9 mouse cellular contexts compared by ENCODE assay signal in genomic region chr3:94479564-94479963, GRCm38 (mm10). TPM values are rescaled to one million over a fixed set of nuclear protein-coding genes. Genes with fewer than 3 reads are reported as not detected.
DNase-seq lines count a peak whose midpoint lies in the region; ATAC-seq and TF ChIP-seq lines count a peak whose summit lies in the region.
"Had no signal": no experiment of that assay in that cellular context is flagged by ENCODE, and none has a peak within 500 bp of the region (broad histone marks: within the 10 kb centered on the region; RNA-seq: fewer than 3 reads in every experiment).

No protein-coding gene starts in this region.

- no peak overlapping the region for H3K9ac ChIP-seq in intestine, postnatal 0 days (ENCODE audit: low read depth, low read length)
- no peak overlapping the region for H3K9ac ChIP-seq in stomach, embryonic 16.5 days (ENCODE audit: low read length)

- no peak for ATAC-seq in intestine, postnatal 0 days
- ATAC-seq in stomach, embryonic 16.5 days (ENCODE audit: insufficient read depth, low FRiP score): no peak

- no peak overlapping the region for H3K27ac ChIP-seq in intestine, postnatal 0 days (ENCODE audit: low read depth, low read length)
- H3K27ac ChIP-seq in stomach, embryonic 16.5 days (ENCODE audit: low read length): no peak overlapping the region

- no peak for TF ChIP-seq CTCF in intestine, postnatal 0 days (IDR thresholded peaks at IDR 0.05; ENCODE audit: low read depth)

- H3K36me3 ChIP-seq in intestine, postnatal 0 days (ENCODE audit: control insufficient read depth, insufficient read depth): no peaks in the 10 kb centered on the region
- H3K36me3 ChIP-seq in stomach, embryonic 16.5 days (ENCODE audit: control insufficient read depth, insufficient read depth, low read length): no peaks in the 10 kb centered on the region

- peaks cover 10% of the 10 kb centered on the region for H3K27me3 ChIP-seq in intestine, postnatal 0 days (replicated peaks; ENCODE audit: control insufficient read depth, insufficient read depth, low read length)
- H3K27me3 ChIP-seq in stomach, embryonic 16.5 days (ENCODE audit: control insufficient read depth, insufficient read depth, low read length): peaks cover 4% of the 10 kb centered on the region; the same call in 1 of the 2 replicates

- peak; percentile 54 for DNase-seq in adrenal gland, postnatal 10 days
- no peak for DNase-seq in adrenal gland, adult 2 months
- DNase-seq in ovary, postnatal 36 days (ENCODE audit: low spot score): peak; percentile 39
- no peak for DNase-seq in ovary, postnatal 14 days (ENCODE audit: low spot score)
- no peak for DNase-seq in spleen, adult 18-20 months
- DNase-seq in right cerebral cortex, postnatal 10 days (ENCODE audit: low spot score in 2 of 2): no peak

- peak overlapping the region; percentile 49 for H3K4me2 ChIP-seq in intestine, postnatal 0 days (replicated peaks; ENCODE audit: low read depth)
- peak overlapping the region; percentile 43 for H3K4me2 ChIP-seq in stomach, embryonic 16.5 days (ENCODE audit: low read depth, low read length)

- no peaks in the 10 kb centered on the region for H3K4me1 ChIP-seq in intestine, postnatal 0 days (replicated peaks; ENCODE audit: control insufficient read depth, insufficient read depth, low read length)
- H3K4me1 ChIP-seq in stomach, embryonic 16.5 days (ENCODE audit: control insufficient read depth, insufficient read depth, low read length): no peaks in the 10 kb centered on the region

- 4% methylated on average over 11 of the region's 11 CpGs for WGBS in intestine, postnatal 0 days
- 10% methylated on average over 11 of the region's 11 CpGs for WGBS in stomach, embryonic 16.5 days

- H3K4me3 ChIP-seq in intestine, postnatal 0 days (ENCODE audit: low read depth, low read length): peak overlapping the region; percentile 20
- peak overlapping the region; percentile 23 for H3K4me3 ChIP-seq in stomach, embryonic 16.5 days (replicated peaks; ENCODE audit: low read length)

- H3K9me3 ChIP-seq in intestine, postnatal 0 days (ENCODE audit: control insufficient read depth): no peaks in the 10 kb centered on the region
- H3K9me3 ChIP-seq in stomach, embryonic 16.5 days (replicated peaks; ENCODE audit: control insufficient read depth, low read length): no peaks in the 10 kb centered on the region

RNA-seq across cellular contexts. Expression of gene Riiad1, which starts 0.6 kb away (rescaled TPM):
- total RNA-seq in adrenal gland, postnatal 10 days (2021): 1 to 10 TPM; 3.2 to 5.2 TPM
- 1 to 10 TPM; 2.8 to 3.5 TPM for total RNA-seq in adrenal gland, adult 2 months (2021)
- polyA plus RNA-seq in adrenal gland, adult 2 months (2012; rRNA removed): not detected in 2 replicates
- 3.5 and 3.9 TPM in 2 replicates for polyA plus RNA-seq in intestine, postnatal 0 days (2015; fragmentation: Nextera tagmentation; extraction: Ambion mirVana)
- polyA plus RNA-seq in stomach, embryonic 16.5 days (2015; fragmentation: Nextera tagmentation; extraction: Ambion mirVana): 1.6 and 3.4 TPM in 2 replicates

RNA-seq across cellular contexts. Expression of gene Celf3, which starts 1.5 kb away (rescaled TPM):
- 10 to 100 TPM; 17.0 to 30.7 TPM for total RNA-seq in adrenal gland, postnatal 10 days (2021)
- total RNA-seq in adrenal gland, adult 2 months (2021): 10 to 100 TPM; 17.6 to 27.7 TPM
- 62.2 and 77.6 TPM in 2 replicates for polyA plus RNA-seq in adrenal gland, adult 2 months (2012; rRNA removed)
- 12.2 and 12.8 TPM in 2 replicates for polyA plus RNA-seq in intestine, postnatal 0 days (2015; fragmentation: Nextera tagmentation; extraction: Ambion mirVana)
- polyA plus RNA-seq in stomach, embryonic 16.5 days (2015; fragmentation: Nextera tagmentation; extraction: Ambion mirVana): 14.2 and 19.3 TPM in 2 replicates

RNA-seq across cellular contexts. Expression of gene Oaz3, which starts 35.8 kb away (rescaled TPM):
- total RNA-seq in adrenal gland, postnatal 10 days (2021): 1 to 10 TPM in 1 of 2 experiments, not detected in 1; 1.1 TPM
- total RNA-seq in adrenal gland, adult 2 months (2021): under 1 TPM in 1 of 2 experiments, not detected in 1; 0.24 TPM
- 0.15 TPM in 1 of 2 replicates, not detected in the other for polyA plus RNA-seq in adrenal gland, adult 2 months (2012; rRNA removed)
- polyA plus RNA-seq in intestine, postnatal 0 days (2015; fragmentation: Nextera tagmentation; extraction: Ambion mirVana): 0.35 and 0.56 TPM in 2 replicates
- polyA plus RNA-seq in stomach, embryonic 16.5 days (2015; fragmentation: Nextera tagmentation; extraction: Ambion mirVana): 0.41 and 0.56 TPM in 2 replicates
- total RNA-seq: left cerebral cortex, postnatal 36 days had no signal

RNA-seq across cellular contexts. Expression of gene Mrpl9, which starts 36.4 kb away (rescaled TPM):
- 10 to 100 TPM; 94.5 to 97.7 TPM for total RNA-seq in adrenal gland, postnatal 10 days (2021)
- 10 to 100 TPM; 46.4 to 84.5 TPM for total RNA-seq in adrenal gland, adult 2 months (2021)
- polyA plus RNA-seq in adrenal gland, adult 2 months (2012; rRNA removed): 16.4 and 18.0 TPM in 2 replicates
- polyA plus RNA-seq in intestine, postnatal 0 days (2015; fragmentation: Nextera tagmentation; extraction: Ambion mirVana): 33.5 and 35.2 TPM in 2 replicates
- 67.8 and 71.8 TPM in 2 replicates for polyA plus RNA-seq in stomach, embryonic 16.5 days (2015; fragmentation: Nextera tagmentation; extraction: Ambion mirVana)

Comparison
In these comparisons a context has a peak if more than half of its experiments do, and no peak if none do; other contexts are left out.
1. DNase-seq: peak in adrenal gland, postnatal 10 days (single experiment) and ovary, postnatal 36 days (single experiment); none in adrenal gland, adult 2 months (single experiment), ovary, postnatal 14 days (single experiment), spleen, adult 18-20 months (0 of 2) and right cerebral cortex, postnatal 10 days (0 of 2).